Mouse (Mus musculus) ES-Bruce4 (cell line): ENCODE results near the gene Pigc.

Experiments used
- CTCF ChIP-seq: IDR thresholded peaks from one replicate; pipeline ENCODE4 v1.8.1; 2011; ENCODE audit warnings: low read depth, low read length
- POLR2A ChIP-seq: IDR thresholded peaks from one replicate; pipeline ENCODE4 v1.8.1; 2011; ENCODE audit warnings: low read length; ENCODE audit not compliant: insufficient read depth

DNA sequence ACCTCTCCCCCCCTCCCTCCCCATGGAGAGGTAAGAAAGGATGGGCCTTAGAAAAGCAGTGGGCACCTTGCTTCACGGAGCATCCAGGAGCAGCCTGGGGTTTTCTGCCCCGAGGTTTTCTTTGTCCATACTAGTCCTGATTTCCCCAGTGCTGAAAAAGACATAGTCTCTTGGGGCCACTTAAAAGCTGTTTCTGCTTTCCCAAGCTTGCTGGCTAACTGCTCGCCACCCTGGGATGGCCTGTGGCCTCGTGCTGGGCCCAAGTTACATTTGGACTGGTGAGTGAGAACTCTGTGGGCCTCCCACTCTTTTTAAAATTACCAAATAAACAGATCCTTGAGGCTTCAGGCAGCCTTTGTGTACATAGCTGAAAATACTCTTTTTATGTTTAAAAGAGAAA, 8.3 kb downstream of the Pigc start:
- TF ChIP-seq POLR2A, result no peak
- no peak for TF ChIP-seq CTCF
